Mouse (Mus musculus) left cerebral cortex, adult 11 months (tissue): Measurements from ENCODE around the gene Asprv1.

Source experiments
- DNase-seq: peaks from one replicate; pipeline ENCODE4 v3.0.0; 2022; ENCODE audit warnings: low spot score

Asprv1 gene

DNA sequence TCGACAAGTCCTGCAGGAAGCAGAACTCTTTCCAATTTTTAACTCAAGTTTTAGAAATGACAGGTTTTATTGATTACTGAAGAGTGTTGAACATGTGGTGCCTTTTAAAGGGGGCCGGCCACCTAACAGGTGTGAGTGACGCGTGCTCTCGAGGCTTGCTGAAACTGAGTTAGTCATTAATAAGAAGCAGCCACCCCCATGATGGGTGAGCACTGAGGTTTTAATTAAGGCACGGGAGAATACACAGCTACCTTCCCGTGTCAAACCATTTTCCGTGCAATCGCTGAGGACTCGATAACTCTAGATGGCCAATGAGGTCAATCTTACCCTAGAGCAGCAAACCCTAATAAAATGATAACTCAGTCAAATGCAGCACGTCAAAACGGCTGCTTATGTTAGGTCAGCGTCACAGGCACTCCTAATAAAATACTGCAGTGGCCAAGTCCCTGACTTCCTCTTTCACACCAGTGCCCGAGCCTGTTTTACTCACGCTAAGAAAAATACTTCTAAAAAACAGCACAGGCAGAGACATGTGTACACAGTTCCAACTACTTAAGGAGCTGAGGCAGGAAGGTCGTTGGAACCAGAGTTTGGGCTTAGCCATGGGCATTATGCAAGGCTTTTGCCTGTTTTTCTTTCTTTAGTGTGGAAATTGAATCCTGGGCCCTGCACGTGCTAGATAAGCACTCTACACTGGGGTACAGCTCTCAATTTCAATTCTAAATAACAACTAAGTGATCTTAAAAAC, 37.8 kb downstream of the Asprv1 start:
- DNase-seq: no peak

DNA sequence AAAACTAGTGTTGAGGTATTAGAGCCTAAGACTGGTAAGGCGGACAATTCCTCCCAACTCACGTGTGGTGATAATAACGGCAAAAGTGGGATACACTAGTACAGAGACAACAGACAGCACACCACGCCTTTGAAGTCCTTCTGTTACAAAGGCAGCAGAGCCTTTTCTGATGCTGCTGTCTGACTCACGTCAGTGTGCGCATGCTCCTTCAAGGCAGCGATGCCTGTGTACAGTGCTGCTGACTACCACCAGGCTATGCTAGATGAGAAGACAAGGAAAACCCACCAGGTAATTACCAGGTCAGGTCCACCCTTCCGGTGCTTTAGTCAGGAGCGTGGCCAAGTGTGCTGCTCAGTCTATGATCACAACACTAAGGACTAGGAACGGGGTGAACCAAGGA, 39.1 kb downstream of the Asprv1 start:
- DNase-seq: no peak

DNA sequence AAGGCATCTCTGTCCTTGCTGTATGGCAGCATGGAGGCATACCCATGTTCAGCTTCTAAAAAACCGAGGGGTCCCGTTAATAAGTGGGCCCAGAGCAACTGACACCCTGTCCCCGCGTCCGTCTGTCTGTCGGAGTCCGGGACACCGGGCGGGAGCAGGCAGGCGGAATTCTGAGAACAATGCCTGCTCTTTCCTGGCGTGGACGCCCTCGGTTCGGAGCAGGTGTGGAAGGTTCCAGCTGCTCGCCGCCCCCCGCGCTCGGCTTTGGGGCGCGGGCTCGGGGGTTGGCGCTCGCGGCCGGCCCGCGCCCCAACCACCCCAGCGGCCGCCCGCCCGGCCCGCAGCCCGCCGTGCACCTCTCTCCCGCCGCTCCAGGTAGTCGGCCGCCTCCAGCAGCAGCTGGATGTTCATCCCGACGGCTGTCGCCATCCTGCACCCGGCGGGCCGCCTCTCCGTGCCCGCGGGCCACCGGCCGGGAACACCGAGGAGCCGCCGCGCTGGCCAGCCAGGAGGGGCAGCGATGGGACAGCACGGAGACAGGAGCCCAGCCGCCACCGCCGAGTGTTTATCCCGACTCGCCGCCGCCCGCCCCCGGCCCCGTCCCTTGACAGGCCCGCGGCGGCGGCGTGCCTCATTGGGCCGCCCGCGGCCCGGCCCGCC, 40.7 kb downstream of the Asprv1 start, which contains the start of gene Mxd1:
Mxd1 (minus strand) TSS at position 582 of the 660 bp plus-strand sequence.
- no peak for DNase-seq

DNA sequence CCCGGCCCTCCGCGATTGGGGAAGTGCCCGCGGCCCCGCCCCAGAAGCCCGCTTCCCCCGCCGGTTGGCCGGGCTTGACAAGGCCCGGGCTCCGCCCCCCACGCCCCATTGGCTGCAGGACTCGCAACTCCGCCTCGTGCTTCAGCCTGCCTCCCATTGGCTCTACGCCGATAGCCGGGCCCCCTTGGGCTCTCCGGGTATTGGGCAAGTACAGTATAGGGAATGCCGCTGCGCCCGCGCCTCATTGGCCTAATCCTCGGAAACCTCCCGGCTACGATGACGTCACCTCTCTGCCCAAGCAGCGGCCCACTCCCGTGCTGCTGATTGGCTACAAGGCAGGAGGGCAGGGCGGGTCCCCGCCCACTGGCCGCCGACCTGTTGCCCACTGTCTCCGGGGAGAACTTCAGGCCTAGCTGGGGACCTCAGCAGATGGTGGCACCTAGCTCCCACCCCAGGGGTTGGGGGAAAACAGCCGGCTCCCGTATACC, 41.3 kb downstream of the Asprv1 start:
- peak; percentile 100 for DNase-seq

DNA sequence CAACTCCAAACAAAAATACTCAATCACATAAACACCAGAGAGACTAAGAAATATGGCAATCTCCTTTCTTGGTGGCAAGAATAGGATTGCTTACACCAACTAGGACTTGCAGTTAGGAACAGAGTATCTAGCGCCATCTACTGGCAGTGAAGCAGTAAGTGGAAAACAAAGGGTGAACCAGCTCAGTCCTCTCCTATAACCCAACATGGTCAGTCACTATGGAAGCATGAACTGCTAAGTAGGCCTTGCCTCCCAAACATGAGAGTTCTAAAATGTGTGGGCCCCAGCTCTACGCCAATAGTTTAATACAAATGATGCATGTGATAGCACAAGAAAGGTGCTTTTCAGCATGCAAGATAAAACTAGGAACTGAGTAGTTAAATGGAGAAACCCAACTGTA, 42.9 kb downstream of the Asprv1 start:
- DNase-seq: peak; percentile 71

DNA sequence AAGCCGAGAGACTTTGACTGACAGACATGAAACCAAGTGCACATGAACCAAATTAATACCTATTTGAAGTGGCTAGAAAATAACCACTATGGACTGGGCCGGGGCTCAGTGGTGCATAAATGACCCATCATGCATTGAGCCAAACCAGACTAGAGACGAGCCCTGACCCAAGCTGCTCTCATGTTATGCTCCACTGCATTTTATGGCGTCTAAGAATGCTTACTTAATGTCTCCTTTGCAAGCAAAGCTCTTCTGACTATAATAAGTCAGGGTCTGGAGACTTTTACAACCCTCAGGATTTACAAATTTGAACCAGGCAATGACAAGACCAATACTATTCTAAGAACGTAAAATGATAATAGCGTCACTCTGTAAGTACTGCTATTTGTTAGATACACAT, 50.4 kb downstream of the Asprv1 start:
- no peak for DNase-seq
